Mouse (Mus musculus): Measurements from ENCODE around the gene Prrc2a.
"Not testable (repeated sequence)": the region's sequence is repeated elsewhere in the genome, so short reads cannot be mapped to it uniquely, and the experiment has no call there.

- not testable (repeated sequence) for TF ChIP-seq POLR2A (IDR thresholded peaks at IDR 0.05; ENCODE audit: borderline replicate concordance, extremely low read depth, insufficient read depth, insufficient read length, poor library complexity, severe bottlenecking); CTCF (IDR thresholded peaks at IDR 0.05; ENCODE audit: borderline replicate concordance, extremely low read depth, insufficient read depth, insufficient read length)
These were observed 41.4 kb downstream of the Prrc2a start for GRCm38 (mm10) chr17:35123287-35123686.
